Mouse (Mus musculus): ENCODE measurements at regions not wholly inside any gene's neighbourhood (a gene's known extent, or its start where the extent isn't known, plus 50 kb on each side); places are given as distances from the start of the nearest gene placed in this dataset.
A peak's percentile ranks its signal among the peaks of the same experiment; 100 is the strongest.

- DNase-seq (ENCODE audit: low spot score), result no peak
Observed at GRCm38 (mm10) chr2:136617138-136617537, 96.1 kb upstream of the Snap25 start.

- peak; percentile 63 for DNase-seq (ENCODE audit: low spot score)
Observed at GRCm38 (mm10) chr2:136618114-136618513, 95.1 kb upstream of the Snap25 start.

GRCm38 (mm10) chr2:136620309-136620708 is 92.9 kb upstream of the Snap25 start:
- no peak for DNase-seq (ENCODE audit: low spot score)

DNA sequence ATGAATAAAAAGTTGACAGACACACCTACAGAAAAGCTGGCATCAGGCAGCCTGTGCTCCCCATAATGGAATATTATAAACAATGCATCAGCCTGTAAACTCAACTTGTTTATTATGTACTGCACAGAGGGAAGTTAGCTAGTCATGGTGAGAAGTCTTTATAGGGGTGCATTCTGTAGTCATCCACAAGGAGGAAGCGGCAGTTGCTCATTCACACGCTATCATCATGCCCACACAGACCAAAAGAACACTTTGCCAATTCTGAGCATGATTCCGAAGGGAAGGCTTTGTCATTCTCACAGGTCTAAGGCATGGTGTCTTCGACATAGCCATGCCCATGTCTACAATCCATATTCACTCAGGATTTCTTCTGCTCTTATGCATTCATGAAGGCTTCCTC is 92.3 kb upstream of the Snap25 start:
- no peak for DNase-seq (ENCODE audit: low spot score)

- DNase-seq (ENCODE audit: low spot score), result no peak
Observed at GRCm38 (mm10) chr2:136623808-136624489, 89.3 kb upstream of the Snap25 start.

DNA sequence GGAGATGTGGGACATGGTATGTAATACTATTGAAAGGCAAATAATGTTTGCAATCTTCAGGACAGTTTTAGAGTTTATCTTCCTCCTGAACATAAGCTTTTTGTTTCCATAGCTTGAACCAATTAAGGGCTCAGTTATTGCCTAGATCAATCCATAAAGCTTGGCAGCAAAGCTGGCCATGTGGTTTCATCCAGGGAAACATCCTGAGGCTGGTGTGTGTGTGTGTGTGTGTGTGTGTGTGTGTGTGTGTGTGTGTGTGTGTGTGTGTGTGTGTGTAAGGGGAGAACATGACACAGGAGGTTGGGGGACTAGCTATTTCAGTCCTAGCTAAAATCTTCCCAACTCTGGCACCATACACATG is 88.8 kb upstream of the Snap25 start:
- no peak for DNase-seq (ENCODE audit: low spot score)

DNA sequence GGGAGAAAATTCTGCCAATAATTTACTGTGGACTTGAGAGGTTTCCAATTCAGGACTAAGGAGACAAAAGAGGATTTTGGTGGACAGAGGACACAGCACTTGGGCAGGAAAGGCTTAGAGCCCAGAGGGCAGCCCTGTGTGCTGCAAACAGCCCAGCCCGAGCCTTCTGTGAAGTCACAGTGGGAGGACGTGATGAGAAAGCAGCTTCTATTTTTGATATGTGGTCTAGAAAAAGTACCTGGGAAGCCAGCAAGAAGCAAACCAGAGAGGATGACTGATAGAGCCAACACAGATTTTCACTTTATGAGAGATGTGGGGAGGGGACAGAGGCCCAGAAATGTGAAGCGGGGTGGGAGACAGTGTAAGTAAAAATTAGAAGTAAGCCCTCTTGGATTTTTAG is 66.3 kb upstream of the Snap25 start:
- peak; percentile 58 for DNase-seq (ENCODE audit: low spot score)

DNA sequence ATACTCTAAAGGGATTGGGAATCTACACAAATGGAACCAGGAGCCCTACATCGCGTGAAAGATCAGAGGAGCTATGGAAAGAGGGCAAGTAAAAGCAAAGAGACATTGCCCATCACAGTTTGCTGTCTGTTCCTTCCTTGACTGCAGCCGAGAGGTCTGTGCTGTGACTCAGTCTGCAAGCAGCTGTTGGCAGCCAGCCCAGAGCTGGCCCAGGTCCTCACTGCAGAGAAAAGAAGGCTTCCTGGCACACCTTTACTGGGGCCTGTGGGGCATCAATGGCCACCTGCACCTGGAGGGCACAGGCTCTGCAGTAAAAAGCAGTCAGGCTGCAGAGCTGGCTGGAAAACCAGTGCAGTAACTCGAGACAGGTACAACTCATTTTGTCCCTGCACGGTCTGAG is 64.6 kb upstream of the Snap25 start:
- peak; percentile 56 for DNase-seq (ENCODE audit: low spot score)

- no peak for DNase-seq (ENCODE audit: low spot score)
Observed at GRCm38 (mm10) chr2:136650721-136651120, 62.5 kb upstream of the Snap25 start.

- no peak for DNase-seq (ENCODE audit: low spot score)
Observed at GRCm38 (mm10) chr2:136652206-136653003, 60.8 kb upstream of the Snap25 start.

Data from adipocyte (in vitro differentiated cells).